In the genomic region with DNA sequence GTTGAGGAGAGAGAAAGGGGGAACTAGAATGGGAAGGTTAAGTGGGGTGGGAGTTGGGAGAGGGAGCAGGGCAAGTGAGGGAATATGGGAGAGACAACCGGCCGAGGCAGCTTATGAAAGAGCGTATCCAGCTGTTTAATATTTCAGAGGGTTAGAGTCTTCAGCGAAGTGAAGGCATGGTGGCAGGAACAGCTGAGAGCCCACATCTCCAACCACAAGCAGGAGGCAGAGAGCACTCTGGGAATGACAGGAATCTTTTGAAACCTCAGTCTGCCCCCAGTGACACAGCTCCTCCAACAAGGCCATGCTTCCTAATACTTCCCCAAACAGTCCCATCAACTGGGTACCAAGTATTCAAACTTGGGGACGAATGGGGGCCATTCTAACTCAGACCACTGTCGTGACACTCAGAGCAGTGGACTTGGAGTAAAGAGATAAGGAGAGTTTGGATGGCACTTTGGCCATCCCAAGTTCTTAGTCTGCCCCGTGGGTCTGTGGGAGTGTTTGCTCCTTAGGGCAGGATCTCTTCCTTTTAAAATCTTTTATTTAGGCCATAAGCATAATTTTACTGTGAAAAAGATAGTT, we compare ENCODE assay signal across 24 mouse cellular contexts. TPM values are rescaled to one million over a fixed set of nuclear protein-coding genes. Genes with fewer than 3 reads are reported as not detected.
DNase-seq lines count a peak whose midpoint lies in the region; ATAC-seq and TF ChIP-seq lines count a peak whose summit lies in the region.
"Had no signal": no experiment of that assay in that cellular context is flagged by ENCODE, and none has a peak within 500 bp of the region (broad histone marks: within the 10 kb centered on the region; RNA-seq: fewer than 3 reads in every experiment).

No protein-coding gene starts in this region.

- H3K27ac ChIP-seq in midbrain, embryonic 11.5 days (ENCODE audit: low read depth, low read length), result no peak overlapping the region
- H3K27ac ChIP-seq in midbrain, embryonic 10.5 days (replicated peaks), result no peak overlapping the region
- no peak overlapping the region for H3K27ac ChIP-seq in liver, postnatal 0 days (ENCODE audit: low read depth)
- H3K27ac ChIP-seq: embryonic facial prominence, embryonic 13.5 days; embryonic facial prominence, embryonic 15.5 days; forebrain, embryonic 10.5 days; forebrain, embryonic 12.5 days had no signal

- no peaks in the 10 kb centered on the region for H3K9me3 ChIP-seq in midbrain, embryonic 11.5 days (ENCODE audit: control insufficient read depth, low read length)
- no peaks in the 10 kb centered on the region for H3K9me3 ChIP-seq in midbrain, embryonic 10.5 days (replicated peaks)
- no peaks in the 10 kb centered on the region for H3K9me3 ChIP-seq in liver, postnatal 0 days (ENCODE audit: low read length)
- H3K9me3 ChIP-seq: embryonic facial prominence, embryonic 13.5 days; embryonic facial prominence, embryonic 15.5 days; forebrain, embryonic 10.5 days; forebrain, embryonic 12.5 days had no signal

- TF ChIP-seq EP300 in liver, postnatal 0 days (IDR thresholded peaks at IDR 0.05; ENCODE audit: low read depth), result no peak

- H3K4me3 ChIP-seq in midbrain, embryonic 11.5 days (ENCODE audit: low read depth, low read length), result no peak overlapping the region
- H3K4me3 ChIP-seq in midbrain, embryonic 10.5 days, result no peak overlapping the region
- no peak overlapping the region for H3K4me3 ChIP-seq in liver, postnatal 0 days (ENCODE audit: low read depth, low read length)
- H3K4me3 ChIP-seq: embryonic facial prominence, embryonic 13.5 days; embryonic facial prominence, embryonic 15.5 days; erythroblast, embryonic 14.5 days; forebrain, embryonic 10.5 days; forebrain, embryonic 12.5 days had no signal

- H3K36me3 ChIP-seq in midbrain, embryonic 11.5 days (ENCODE audit: control insufficient read depth, insufficient read depth, low read length), result peaks cover 18% of the 10 kb centered on the region
- peaks cover 99% of the 10 kb centered on the region for H3K36me3 ChIP-seq in midbrain, embryonic 10.5 days
- peaks cover 74% of the 10 kb centered on the region for H3K36me3 ChIP-seq in liver, postnatal 0 days (replicated peaks; ENCODE audit: insufficient read depth, low read length)

- TF ChIP-seq CTCF in liver, postnatal 0 days (IDR thresholded peaks at IDR 0.05; ENCODE audit: low read depth), result no peak

- 87% methylated on average over 7 of the region's 7 CpGs for whole genome bisulfite sequencing in midbrain, embryonic 11.5 days
- 94% methylated on average over 7 of the region's 7 CpGs for WGBS in midbrain, embryonic 10.5 days
- WGBS in liver, postnatal 0 days (ENCODE audit: insufficient replicate concordance), result 87% methylated on average over 7 of the region's 7 CpGs

- H3K9ac ChIP-seq in midbrain, embryonic 11.5 days (ENCODE audit: low read length), result no peak overlapping the region
- H3K9ac ChIP-seq in liver, postnatal 0 days (replicated peaks), result no peak overlapping the region
- H3K9ac ChIP-seq: embryonic facial prominence, embryonic 13.5 days; embryonic facial prominence, embryonic 15.5 days; forebrain, embryonic 12.5 days had no signal

- peak; percentile 58 for DNase-seq in heart, adult 11 months
- no peak for DNase-seq in heart, adult 9 months (ENCODE audit: low spot score in 2 of 2)
- peak; percentile 77 for DNase-seq in midbrain, embryonic 11.5 days (ENCODE audit: low spot score, missing footprints)
- no peak for DNase-seq in midbrain, embryonic 10.5 days (ENCODE audit: low spot score)
- no peak for DNase-seq in liver, postnatal 0 days
- DNase-seq: adrenal gland, adult 2 months; adrenal gland, postnatal 10 days; adrenal gland, postnatal 25 days; B cell, adult 2 months; cerebellum, adult 11 months; cerebellum, adult 18-20 months; cerebellum, adult 8-10 months; cerebellum, adult 9-11 months; cerebellum, postnatal 14 days; cerebellum, postnatal 36 days; embryo, embryonic 11 days had no signal

- no peaks in the 10 kb centered on the region for H3K27me3 ChIP-seq in midbrain, embryonic 11.5 days (ENCODE audit: control insufficient read depth, insufficient read depth, low read length)
- no peaks in the 10 kb centered on the region for H3K27me3 ChIP-seq in midbrain, embryonic 10.5 days (ENCODE audit: low read depth, poor library complexity, severe bottlenecking)
- H3K27me3 ChIP-seq in liver, postnatal 0 days (ENCODE audit: insufficient read depth, low read length), result no peaks in the 10 kb centered on the region
- H3K27me3 ChIP-seq: embryonic facial prominence, embryonic 13.5 days; embryonic facial prominence, embryonic 15.5 days; forebrain, embryonic 12.5 days had no signal

- no peak for ATAC-seq in midbrain, embryonic 11.5 days (ENCODE audit: low FRiP score)
- ATAC-seq in liver, postnatal 0 days, result no peak
- ATAC-seq: CD4-positive, CD25-positive, alpha-beta regulatory T cell, adult 4 months; forebrain, embryonic 14.5 days; forebrain, embryonic 16.5 days had no signal

- no peak overlapping the region for H3K4me2 ChIP-seq in midbrain, embryonic 11.5 days
- H3K4me2 ChIP-seq in liver, postnatal 0 days (ENCODE audit: low read depth, low read length), result no peak overlapping the region
- H3K4me2 ChIP-seq: embryonic facial prominence, embryonic 13.5 days; embryonic facial prominence, embryonic 15.5 days; forebrain, embryonic 12.5 days had no signal

- no peaks in the 10 kb centered on the region for H3K4me1 ChIP-seq in midbrain, embryonic 11.5 days (ENCODE audit: control insufficient read depth, insufficient read depth, low read length)
- H3K4me1 ChIP-seq in midbrain, embryonic 10.5 days, result no peaks in the 10 kb centered on the region
- H3K4me1 ChIP-seq in liver, postnatal 0 days (ENCODE audit: insufficient read depth), result no peaks in the 10 kb centered on the region
- H3K4me1 ChIP-seq: embryonic facial prominence, embryonic 13.5 days; embryonic facial prominence, embryonic 15.5 days; forebrain, embryonic 10.5 days; forebrain, embryonic 12.5 days had no signal

RNA-seq across cellular contexts. Expression of gene Gars, which starts 22.5 kb away (rescaled TPM):
- polyA plus RNA-seq in midbrain, embryonic 11.5 days (2014; fragmentation: Nextera tagmentation; extraction: Ambion mirVana), result 225 and 241 TPM in 2 replicates
- polyA plus RNA-seq in midbrain, embryonic 10.5 days (2016; fragmentation: Nextera tagmentation; extraction: Ambion mirVana), result 228 and 233 TPM in 2 replicates
- 49.1 and 57.4 TPM in 2 replicates for polyA plus RNA-seq in liver, postnatal 0 days (2015; fragmentation: Nextera tagmentation; extraction: Ambion mirVana)

Comparison
In these comparisons a context has a peak if more than half of its experiments do, and no peak if none do; other contexts are left out.
1. DNase-seq: peak in heart, adult 11 months (single experiment) and midbrain, embryonic 11.5 days (single experiment); none in heart, adult 9 months (0 of 2), midbrain, embryonic 10.5 days (single experiment) and liver, postnatal 0 days (single experiment).